In genomic region chr1:180772291-180772690, GRCm38 (mm10) we compare ENCODE assay signal across 15 mouse cellular contexts.
"Had no signal": no experiment of that assay in that cellular context is flagged by ENCODE, and none has a peak within 500 bp of the region (broad histone marks: within the 10 kb centered on the region; RNA-seq: fewer than 3 reads in every experiment).

No protein-coding gene starts in this region.

- H3K9ac ChIP-seq: lung, embryonic 14.5 days; midbrain, embryonic 13.5 days; midbrain, embryonic 15.5 days; neural tube, embryonic 12.5 days; stomach, embryonic 15.5 days had no signal

- H3K4me3 ChIP-seq: megakaryocyte, embryonic 14.5 days; midbrain, embryonic 13.5 days; midbrain, embryonic 15.5 days; neural tube, embryonic 12.5 days; stomach, embryonic 15.5 days had no signal

- H3K27me3 ChIP-seq: midbrain, embryonic 13.5 days; midbrain, embryonic 15.5 days; neural tube, embryonic 12.5 days; stomach, embryonic 15.5 days had no signal

- ATAC-seq: midbrain, embryonic 13.5 days; midbrain, embryonic 15.5 days had no signal

- DNase-seq: lung, adult 18-20 months; lung, embryonic 14.5 days; lung, postnatal 10 days; lung, postnatal 4 days; right cerebral cortex, postnatal 14 days; thymus, adult 2 months; thymus, postnatal 25 days; thymus, postnatal 4 days had no signal

- H3K9me3 ChIP-seq: midbrain, embryonic 13.5 days; midbrain, embryonic 15.5 days; stomach, embryonic 15.5 days had no signal

- H3K27ac ChIP-seq: midbrain, embryonic 13.5 days; midbrain, embryonic 15.5 days; neural tube, embryonic 12.5 days; stomach, embryonic 15.5 days; stomach, postnatal 0 days had no signal

- H3K4me2 ChIP-seq: lung, embryonic 14.5 days; midbrain, embryonic 11.5 days; midbrain, embryonic 13.5 days; midbrain, embryonic 15.5 days; neural tube, embryonic 12.5 days; stomach, embryonic 15.5 days had no signal

- H3K36me3 ChIP-seq: midbrain, embryonic 13.5 days; midbrain, embryonic 15.5 days; neural tube, embryonic 12.5 days; stomach, embryonic 15.5 days had no signal
